8 mouse cellular contexts compared by ENCODE assay signal in genomic region chr16:8883674-8884241, GRCm38 (mm10). TPM values are rescaled to one million over a fixed set of nuclear protein-coding genes. Genes with fewer than 3 reads are reported as not detected.
DNase-seq lines count a peak whose midpoint lies in the region; ATAC-seq lines count a peak whose summit lies in the region.

No protein-coding gene starts in this region.

- WGBS in hindbrain, embryonic 16.5 days: 38% methylated on average over 11 of the region's 11 CpGs

- H3K27ac ChIP-seq in hindbrain, embryonic 16.5 days (ENCODE audit: low read depth, low read length): peak overlapping the region; percentile 32; the same call in 1 of the 2 replicates

- peak; percentile 73 for ATAC-seq in hindbrain, embryonic 16.5 days

- H3K27me3 ChIP-seq in hindbrain, embryonic 16.5 days (replicated peaks; ENCODE audit: control insufficient read depth, insufficient read depth, low read length): no peaks in the 10 kb centered on the region

- no peak overlapping the region for H3K4me3 ChIP-seq in hindbrain, embryonic 16.5 days (ENCODE audit: low read length)

- no peak overlapping the region for H3K4me2 ChIP-seq in hindbrain, embryonic 16.5 days (ENCODE audit: low read length)

- peak; percentile 89 for DNase-seq in adipocyte (ENCODE audit: low spot score)
- DNase-seq in cerebellum, adult 9-11 months: peak; percentile 86
- peak; percentile 85 to 96 for DNase-seq in frontal cortex, postnatal 14 days (ENCODE audit: low spot score in 2 of 2)
- DNase-seq in left cerebral cortex, postnatal 14 days (ENCODE audit: low spot score in 2 of 2): peak; percentile 95 to 97
- peak; percentile 87 for DNase-seq in mesoderm, embryonic 11.5 days (ENCODE audit: low read depth, low spot score)
- DNase-seq in right cerebral cortex, postnatal 4 days: peak; percentile 96
- peak; percentile 62 for DNase-seq in yolk sac, embryonic 10.5 days (ENCODE audit: low spot score)

- peak overlapping the region; percentile 23; the same call in 1 of the 2 replicates for H3K9ac ChIP-seq in hindbrain, embryonic 16.5 days (ENCODE audit: low read depth, low read length)

- no peaks in the 10 kb centered on the region for H3K4me1 ChIP-seq in hindbrain, embryonic 16.5 days (ENCODE audit: control insufficient read depth, insufficient read depth, low read depth, low read length)

- H3K9me3 ChIP-seq in hindbrain, embryonic 16.5 days (ENCODE audit: control insufficient read depth, low read length): no peaks in the 10 kb centered on the region

- intact Hi-C loops in left cerebral cortex, postnatal 14 days (cut with DNase I): loop anchor here (2.0 to 5.0 kb wide), 2 partner anchors 114 to 1109 kb away; no protein-coding TSS in a partner anchor

- H3K36me3 ChIP-seq in hindbrain, embryonic 16.5 days (ENCODE audit: control insufficient read depth, insufficient read depth, low read length): no peaks in the 10 kb centered on the region

RNA-seq across cellular contexts. Expression of gene 1810013L24Rik, which starts 53.9 kb away (rescaled TPM):
- 23.8 and 24.5 TPM in 2 replicates for polyA plus RNA-seq in hindbrain, embryonic 16.5 days (2015; fragmentation: Nextera tagmentation; extraction: Ambion mirVana)
- total RNA-seq in left cerebral cortex, postnatal 14 days (2021): 100 to 1,000 TPM; 110 to 118 TPM
